Mouse (Mus musculus): Measurements from ENCODE around the gene Dnaic2.

The Dnaic2 gene

GRCm38 (mm10) chr11:114797176-114797575 lies 70.0 kb downstream of the Dnaic2 start:
- no peak for DNase-seq (ENCODE audit: low spot score in 2 of 2)

DNA sequence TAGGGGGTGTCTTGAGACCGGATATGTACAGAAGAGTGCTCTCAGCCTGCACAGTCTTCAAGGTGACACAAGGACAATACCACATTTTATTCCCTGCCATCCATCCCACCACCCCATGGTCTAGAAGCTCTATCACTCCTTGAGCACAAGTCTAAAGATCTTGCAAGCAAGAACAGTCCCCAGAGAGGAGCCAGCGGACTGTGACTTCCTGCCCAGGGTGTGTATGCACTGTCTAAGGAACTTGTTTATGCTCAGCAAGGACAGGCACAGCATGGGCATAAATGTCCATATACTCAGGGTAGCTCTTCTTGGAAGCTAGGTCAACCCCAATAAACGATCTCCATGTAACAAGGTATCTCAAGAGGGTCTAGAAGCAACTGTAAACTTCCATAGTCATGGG lies 70.8 kb downstream of the Dnaic2 start:
- no peak for DNase-seq (ENCODE audit: low spot score in 2 of 2)

GRCm38 (mm10) chr11:114798624-114799023 lies 71.4 kb downstream of the Dnaic2 start, which contains the start of gene Gpr142:
Gene Gpr142 (plus strand): TSS chr11:114798924.
- DNase-seq (ENCODE audit: low spot score in 2 of 2): no peak

DNA sequence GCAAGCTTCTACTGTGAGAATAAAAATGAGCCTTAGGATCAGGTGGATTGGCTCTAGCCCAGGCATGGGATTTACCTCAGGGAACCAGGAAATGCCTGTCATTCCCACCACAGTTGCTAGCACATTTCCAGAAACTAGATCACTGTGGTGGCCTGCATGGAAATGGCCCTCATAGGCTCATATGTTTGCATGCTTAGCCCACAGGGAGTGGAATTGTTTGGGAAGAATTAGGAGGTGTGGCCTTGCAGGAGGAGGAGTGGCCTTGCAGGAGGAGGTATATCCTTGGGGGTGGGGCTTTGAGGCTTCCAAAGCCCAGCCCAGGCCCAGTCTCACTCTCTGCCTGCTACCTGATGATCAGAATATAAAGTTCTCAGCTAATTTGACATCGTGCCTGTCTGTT lies 74.7 kb downstream of the Dnaic2 start:
- DNase-seq (ENCODE audit: low spot score in 2 of 2): no peak

- DNase-seq (ENCODE audit: low spot score in 2 of 2): no peak
These were observed 75.5 kb downstream of the Dnaic2 start for GRCm38 (mm10) chr11:114802540-114803267.

DNA sequence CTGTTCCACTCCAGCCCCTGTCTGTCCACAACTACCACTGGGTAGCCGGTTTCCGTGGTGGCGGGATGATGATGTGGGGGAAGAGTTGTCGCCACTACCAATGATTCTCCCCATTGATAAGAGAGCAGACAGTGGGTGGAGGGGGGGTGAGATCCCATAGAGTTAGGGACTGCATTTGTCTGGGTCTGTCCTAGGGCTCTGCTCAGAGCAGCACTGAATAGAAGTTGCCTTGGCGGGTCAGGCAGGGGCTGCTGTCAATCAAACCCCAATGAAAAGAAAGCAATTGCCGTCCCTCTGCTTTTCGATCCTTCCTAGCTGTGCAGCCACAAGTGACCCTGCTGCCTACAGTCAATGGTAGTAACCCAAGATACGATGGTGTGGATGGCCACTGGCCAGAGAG lies 76.8 kb downstream of the Dnaic2 start:
- DNase-seq (ENCODE audit: low spot score in 2 of 2): no peak

DNA sequence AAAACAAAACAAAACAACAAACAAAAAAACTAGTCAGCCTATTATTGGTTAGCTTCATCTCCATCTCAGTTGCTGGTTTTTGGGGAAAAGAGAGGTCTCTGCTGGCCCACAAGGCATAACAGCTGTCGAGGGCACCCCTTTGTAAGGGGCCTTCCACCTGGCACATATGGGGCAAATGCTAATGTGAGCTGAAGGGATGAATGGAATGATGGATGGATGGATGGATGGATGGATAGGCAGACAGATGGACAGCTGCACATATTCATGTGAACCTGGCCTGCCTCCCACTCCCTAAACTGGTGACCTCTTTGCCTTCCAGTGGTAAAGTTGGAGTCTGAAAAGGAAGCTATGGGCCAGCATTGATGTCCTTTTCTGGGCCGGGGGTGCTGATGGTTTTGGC lies 79.8 kb downstream of the Dnaic2 start:
- DNase-seq (ENCODE audit: low spot score in 2 of 2): no peak

Data from frontal cortex, postnatal 14 days (tissue).